Mouse (Mus musculus): ENCODE data around the gene Gpr68.
A peak's percentile ranks its signal among the peaks of the same experiment; 100 is the strongest.

The Gpr68 gene

GRCm38 (mm10) chr12:100907598-100908297, at the start of gene Gpr68:
Gpr68 (minus strand) TSS chr12:100908198.
- peak; percentile 45 for DNase-seq (ENCODE audit: inconsistent ontology term)

DNA sequence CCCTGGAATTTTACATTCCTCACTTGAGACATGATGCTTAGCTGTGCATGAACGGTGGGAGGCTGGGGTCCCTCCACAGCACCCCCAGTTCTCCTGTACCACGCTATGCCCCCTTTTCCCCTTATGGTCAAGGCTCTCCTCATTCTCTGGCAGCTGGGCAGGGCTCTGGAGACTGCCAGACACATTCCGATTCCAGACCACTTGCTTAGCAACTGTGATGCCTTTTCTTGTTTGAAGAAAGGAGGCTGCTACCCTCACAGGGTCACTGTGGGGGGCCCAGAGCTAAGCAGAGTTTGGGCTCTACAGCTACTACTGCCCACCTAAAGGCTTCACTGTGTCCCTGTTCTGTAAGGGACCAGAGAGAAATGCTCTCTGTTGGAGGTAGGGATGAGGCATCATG, 49.3 kb upstream of the Gpr68 start:
- DNase-seq (ENCODE audit: inconsistent ontology term): peak; percentile 29

GRCm38 (mm10) chr12:100956825-100957224, 48.8 kb upstream of the Gpr68 start:
- DNase-seq (ENCODE audit: inconsistent ontology term): no peak

- DNase-seq (ENCODE audit: inconsistent ontology term): no peak
These were observed 48.0 kb upstream of the Gpr68 start for GRCm38 (mm10) chr12:100956028-100956427.

DNA sequence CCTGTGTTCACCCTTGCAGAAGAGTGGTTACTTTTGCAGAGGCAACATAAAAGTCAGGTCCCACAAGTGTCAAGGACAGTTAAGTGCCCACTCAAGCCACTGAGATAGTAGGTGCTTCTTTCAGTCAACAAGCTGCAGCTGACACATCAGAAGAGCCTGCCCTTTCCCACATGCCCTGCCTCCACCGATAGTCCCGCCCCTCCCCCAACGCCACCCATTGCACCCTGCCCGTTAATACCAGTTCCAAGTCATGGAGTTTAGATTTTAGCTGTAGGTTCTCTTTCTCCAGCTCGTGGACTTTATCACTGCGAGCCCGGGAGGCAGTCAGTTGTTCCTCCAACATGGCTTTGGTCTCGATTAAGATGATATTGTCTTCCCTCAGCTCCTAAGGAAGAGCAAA, 45.9 kb upstream of the Gpr68 start:
- DNase-seq (ENCODE audit: inconsistent ontology term): no peak

- DNase-seq (ENCODE audit: inconsistent ontology term): peak; percentile 76
These were observed 44.4 kb upstream of the Gpr68 start for GRCm38 (mm10) chr12:100952193-100952931.

DNA sequence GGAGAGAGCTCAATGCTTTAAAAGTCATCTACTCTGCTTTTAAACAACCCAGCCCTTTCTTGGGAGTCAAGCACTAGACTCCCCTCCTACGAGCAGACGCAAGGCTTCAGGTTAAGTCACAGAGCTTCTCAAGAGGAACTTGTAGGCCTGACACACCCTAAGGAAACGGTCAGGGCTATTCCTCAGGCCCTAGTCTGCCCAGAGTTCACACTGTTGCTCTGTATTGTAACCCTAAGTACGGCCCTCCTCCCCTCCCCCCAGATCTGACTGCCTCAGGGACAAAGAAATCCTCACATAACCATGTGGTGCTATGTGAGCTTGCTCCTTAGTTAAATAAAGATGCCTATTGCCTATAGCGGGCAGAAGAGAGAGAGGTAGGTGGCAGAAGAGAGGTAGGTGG, 41.1 kb upstream of the Gpr68 start:
- DNase-seq (ENCODE audit: inconsistent ontology term): no peak

DNA sequence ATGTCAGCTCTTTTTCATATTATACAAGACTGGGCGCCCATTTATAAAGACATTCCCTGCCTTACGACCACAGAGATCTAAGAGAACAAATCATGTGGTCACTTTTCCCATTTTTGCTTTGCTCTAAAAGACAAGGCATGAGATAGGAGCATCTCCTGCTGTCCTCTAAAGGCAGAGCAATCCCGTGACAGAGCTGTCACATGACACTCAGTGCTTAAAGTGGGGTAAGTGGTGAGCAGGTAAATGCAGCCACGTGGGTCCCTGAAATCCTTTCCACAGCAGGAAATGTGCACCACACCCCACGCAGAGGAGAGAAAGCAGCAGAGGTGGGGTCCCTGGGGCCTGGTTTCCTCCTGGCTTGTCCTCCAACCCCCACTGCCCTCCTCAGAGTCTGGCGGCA, 40.0 kb upstream of the Gpr68 start:
- DNase-seq (ENCODE audit: inconsistent ontology term): no peak

- DNase-seq (ENCODE audit: inconsistent ontology term): no peak
These were observed 38.0 kb upstream of the Gpr68 start for GRCm38 (mm10) chr12:100945948-100946347.

DNA sequence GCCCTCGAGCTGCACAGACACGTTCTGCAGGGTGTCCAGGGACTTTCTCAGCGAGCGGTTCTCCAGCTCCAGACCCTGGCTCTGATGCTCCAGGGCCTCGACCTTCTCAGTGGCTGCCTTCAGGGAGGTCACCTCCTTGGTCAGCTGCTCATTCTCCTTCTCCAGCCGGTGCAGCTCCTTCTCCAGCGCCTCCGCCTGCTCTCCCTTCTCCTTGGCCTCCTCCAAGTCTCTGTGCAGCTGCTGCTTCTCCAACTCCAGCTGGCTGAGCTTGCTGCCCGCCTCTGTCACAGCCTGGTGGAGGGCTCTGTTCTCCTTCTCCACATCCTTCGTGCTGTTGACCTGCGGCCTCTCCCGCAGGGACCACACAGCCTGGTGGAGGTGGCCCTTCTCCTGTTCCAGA, 37.5 kb upstream of the Gpr68 start:
- DNase-seq (ENCODE audit: inconsistent ontology term): no peak

DNA sequence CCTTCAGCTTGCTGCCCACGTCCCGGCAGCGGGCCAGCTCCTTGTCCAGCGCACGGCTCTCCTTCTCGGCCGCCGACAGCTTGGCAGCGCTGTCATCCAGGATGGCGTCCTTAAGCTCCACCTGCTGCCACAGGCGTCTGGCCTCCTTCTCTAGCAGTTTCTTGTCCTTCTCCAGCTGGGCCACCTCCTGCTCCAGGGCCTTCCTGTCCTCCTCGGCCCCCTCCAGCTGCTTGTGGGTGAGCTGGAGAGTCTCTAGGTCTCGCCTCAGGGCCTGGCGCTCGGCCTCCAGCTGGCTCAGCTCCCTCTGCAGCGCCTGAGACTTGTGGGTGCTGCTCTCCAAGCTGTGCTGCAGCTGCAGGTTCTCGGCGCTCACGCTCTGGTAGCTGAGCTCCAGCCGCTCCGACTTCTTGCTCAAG, 36.9 kb upstream of the Gpr68 start:
- no peak for DNase-seq (ENCODE audit: inconsistent ontology term)

DNA sequence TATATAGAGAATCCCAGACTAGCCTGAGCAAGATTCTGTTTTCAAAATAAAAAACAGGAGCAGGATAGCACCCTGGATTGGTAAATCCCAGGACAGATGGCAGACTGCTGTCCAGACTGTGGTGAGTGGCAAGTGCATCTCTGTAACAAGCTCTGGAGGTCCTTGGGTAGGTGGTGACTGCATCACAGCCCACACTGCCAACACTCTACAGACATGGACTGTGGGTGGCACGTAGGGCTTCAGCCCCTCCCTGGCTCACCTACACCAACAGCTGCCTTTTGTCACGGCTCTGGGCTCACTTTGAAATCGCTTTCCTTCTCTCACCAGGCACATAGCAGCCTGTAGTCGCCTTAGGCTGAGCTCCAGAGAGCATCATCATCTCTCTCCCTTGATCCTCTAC, 35.1 kb upstream of the Gpr68 start:
- no peak for DNase-seq (ENCODE audit: inconsistent ontology term)

- no peak for DNase-seq (ENCODE audit: inconsistent ontology term)
These were observed 33.4 kb upstream of the Gpr68 start for GRCm38 (mm10) chr12:100941361-100941760.

- DNase-seq (ENCODE audit: inconsistent ontology term): no peak
These were observed 29.7 kb upstream of the Gpr68 start for GRCm38 (mm10) chr12:100937441-100938360.

GRCm38 (mm10) chr12:100936737-100937136, 28.7 kb upstream of the Gpr68 start:
- no peak for DNase-seq (ENCODE audit: inconsistent ontology term)

GRCm38 (mm10) chr12:100936116-100936515, 28.1 kb upstream of the Gpr68 start:
- peak; percentile 56 for DNase-seq (ENCODE audit: inconsistent ontology term)

GRCm38 (mm10) chr12:100934796-100935195, 26.8 kb upstream of the Gpr68 start:
- no peak for DNase-seq (ENCODE audit: inconsistent ontology term)

DNA sequence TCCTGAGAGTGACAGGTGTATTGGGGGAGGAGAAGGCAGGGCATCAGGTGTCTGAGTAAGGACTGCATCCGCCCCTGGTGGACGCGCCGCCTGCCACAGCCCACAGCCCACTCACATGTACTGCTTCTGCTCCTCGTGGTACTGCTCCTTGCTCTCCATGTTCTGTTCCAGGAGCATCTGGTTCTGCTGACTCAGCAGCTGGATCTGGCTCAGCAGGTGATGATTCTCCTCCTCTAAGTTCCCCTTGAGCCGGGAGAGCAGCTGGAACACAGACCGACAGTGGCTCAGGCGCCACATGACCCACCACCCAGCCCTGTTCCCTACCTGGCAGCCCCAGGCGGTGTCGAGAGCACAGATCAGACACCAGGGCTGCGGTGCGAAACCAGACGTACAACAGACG, 23.7 kb upstream of the Gpr68 start:
- DNase-seq (ENCODE audit: inconsistent ontology term): no peak

DNA sequence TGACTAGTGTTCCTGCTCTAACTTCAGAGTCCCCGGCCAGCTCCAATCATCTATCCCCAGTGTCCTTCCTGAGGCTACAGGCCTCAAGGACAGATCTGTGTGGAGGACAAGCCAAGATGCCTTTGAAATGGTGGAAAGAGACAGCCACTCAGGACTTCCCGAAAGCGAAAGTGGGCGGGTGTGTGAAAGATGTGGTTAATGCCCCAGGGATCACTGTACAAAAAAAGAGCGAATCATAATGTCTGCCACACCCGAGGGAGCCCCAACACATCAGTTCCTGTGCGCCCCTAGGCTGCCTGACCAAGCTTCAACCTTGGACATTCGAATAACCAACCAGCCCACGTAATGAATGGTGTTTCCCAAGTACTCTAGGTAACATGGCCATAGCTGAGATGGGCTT, 20.3 kb upstream of the Gpr68 start:
- no peak for DNase-seq (ENCODE audit: inconsistent ontology term)

DNA sequence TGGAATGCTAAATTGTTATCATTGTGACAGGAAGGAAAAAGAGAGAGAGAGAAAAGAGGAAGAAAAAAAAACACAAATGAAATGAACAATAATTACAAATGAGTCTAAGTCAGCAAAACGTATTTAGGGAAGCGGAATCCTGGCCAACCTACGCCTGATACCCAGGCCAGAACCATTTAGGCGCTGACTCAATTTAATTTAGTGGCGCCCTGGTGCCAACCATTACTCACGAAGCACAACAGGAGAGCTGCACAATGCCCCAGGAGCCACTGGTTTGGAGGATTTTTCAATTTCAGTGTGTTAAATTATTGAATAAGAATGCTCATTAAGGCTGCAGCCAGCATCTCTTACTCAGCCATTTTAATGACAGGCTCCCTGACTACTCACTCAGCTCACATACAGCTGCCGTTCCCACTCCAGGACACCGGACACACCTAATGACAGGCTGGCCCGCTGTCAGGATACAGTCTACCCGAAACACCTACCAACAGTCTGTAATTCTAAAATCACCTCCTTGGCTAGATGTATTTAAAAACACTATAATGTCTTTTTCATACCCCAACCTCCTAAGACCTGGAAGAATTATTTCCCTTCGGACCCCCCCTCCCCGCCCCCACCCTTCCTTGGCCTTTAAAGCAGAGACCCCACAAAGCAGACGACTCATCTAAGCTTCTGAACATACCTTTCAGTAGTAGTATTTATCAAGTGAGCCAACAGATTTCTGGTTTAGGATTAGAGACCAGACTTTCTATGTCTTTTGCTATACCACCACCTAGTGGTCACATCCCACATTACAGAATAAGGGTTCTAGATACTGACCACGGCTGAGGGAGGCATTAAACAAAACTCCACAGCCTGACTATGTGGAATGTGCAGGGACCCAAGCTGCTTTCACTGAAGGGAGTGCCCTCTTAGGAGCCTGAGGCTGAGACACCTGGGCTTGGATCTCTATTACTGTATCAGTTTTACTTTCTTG, 17.9 kb upstream of the Gpr68 start:
- peak; percentile 52 for DNase-seq (ENCODE audit: inconsistent ontology term)

Data from Muller cell, postnatal 12 days (primary cell).